Mouse (Mus musculus) CH12.LX (cell line): Measurements from ENCODE around the gene Cmip.

ENCODE experiments used
- ETS1 ChIP-seq: conservative IDR thresholded peaks from 2 replicates; pipeline ENCODE4 v1.6.1; 2012; ENCODE audit warnings: low read depth, mild to moderate bottlenecking, inconsistent platforms, low read length, improper control_type of control experiment, moderate library complexity
- GABPA ChIP-seq: IDR thresholded peaks from 2 replicates; pipeline ENCODE4 v1.6.1; 2012; ENCODE audit warnings: low read depth, low read length, improper control_type of control experiment, inconsistent platforms; ENCODE audit not compliant: insufficient replicate concordance
- POLR2A ChIP-seq: IDR thresholded peaks from 2 replicates; pipeline ENCODE4 v1.6.1; 2011; ENCODE audit warnings: low read depth, mild to moderate bottlenecking, improper control_type of control experiment, low read length
- USF1 ChIP-seq: IDR thresholded peaks from 2 replicates; pipeline ENCODE4 v1.6.1; 2014; ENCODE audit warnings: low read depth, mild to moderate bottlenecking, inconsistent platforms, low read length, improper control_type of control experiment

- TF ChIP-seq POLR2A (no peak), ETS1 (no peak), GABPA (no peak), USF1 (no peak)
Observed at GRCm38 (mm10) chr8:117493543-117493942, 236.7 kb downstream of the Cmip start.
